Mouse (Mus musculus): ENCODE measurements at regions not wholly inside any gene's neighbourhood (a gene's known extent, or its start where the extent isn't known, plus 50 kb on each side); places are given as distances from the start of the nearest gene placed in this dataset.

GRCm38 (mm10) chr3:15205266-15206229 lies 126.6 kb downstream of the Gm9733 start:
- H3K9ac ChIP-seq (ENCODE audit: control insufficient read depth, low read depth, low read length, poor library complexity, severe bottlenecking), result no peak overlapping the region
- no peaks in the 10 kb centered on the region for H3K36me3 ChIP-seq (ENCODE audit: control insufficient read depth in 1 of 2, insufficient read depth in 2 of 2, low read length in 2 of 2)
- peaks cover 0 to 2% of the 10 kb centered on the region in 2 experiments; a peak in 1 of 4 replicates for H3K27me3 ChIP-seq (ENCODE audit: control insufficient read depth in 1 of 2, insufficient read depth in 2 of 2, low read length in 2 of 2)
- H3K9me3 ChIP-seq (replicated peaks; ENCODE audit: insufficient read depth, low read length), result no peaks in the 10 kb centered on the region
- no peak for TF ChIP-seq ZMIZ1 (IDR thresholded peaks at IDR 0.05; ENCODE audit: low read depth, low read length)
- DNase-seq (ENCODE audit: low read depth, low spot score), result no peak
- no peak overlapping the region for H3K4me3 ChIP-seq (ENCODE audit: control insufficient read depth in 1 of 2, insufficient read depth in 1 of 2, low read depth in 2 of 2, low read length in 2 of 2)
- H3K4me1 ChIP-seq (ENCODE audit: control insufficient read depth in 1 of 2, insufficient read depth in 2 of 2, low read length in 2 of 2), result no peaks in the 10 kb centered on the region
- no peak overlapping the region for H3K27ac ChIP-seq (ENCODE audit: control insufficient read depth, low read depth, low read length)
- H3K79me2 ChIP-seq (ENCODE audit: control insufficient read depth, insufficient read depth, low read length, poor library complexity), result no peaks in the 10 kb centered on the region

- TF ChIP-seq MEF2A (IDR thresholded peaks at IDR 0.05; ENCODE audit: extremely low read depth, insufficient replicate concordance, low read depth, low read length, poor library complexity, severe bottlenecking) (no peak), CHD2 (IDR thresholded peaks at IDR 0.05; ENCODE audit: low read length) (no peak), KAT2A (conservative IDR thresholded peaks at IDR 0.05; ENCODE audit: low read depth, low read length) (no peak), TBP (IDR thresholded peaks at IDR 0.05; ENCODE audit: low read depth, low read length) (no peak), RCOR1 (IDR thresholded peaks at IDR 0.05; ENCODE audit: low read depth, low read length) (no peak), MYB (IDR thresholded peaks at IDR 0.05; ENCODE audit: low read depth, low read length) (no peak), SIN3A (IDR thresholded peaks at IDR 0.05; ENCODE audit: low read length) (no peak), BHLHE40 (IDR thresholded peaks at IDR 0.05; ENCODE audit: borderline replicate concordance, low read depth, low read length) (no peak), ZNF384 (IDR thresholded peaks at IDR 0.05; ENCODE audit: low read depth, low read length) (no peak)
- DNase-seq (ENCODE audit: low read depth, low spot score), result no peak
- no peak overlapping the region for H3K27ac ChIP-seq (ENCODE audit: control insufficient read depth, low read depth, low read length)
- H3K9me3 ChIP-seq (replicated peaks; ENCODE audit: insufficient read depth, low read length), result no peaks in the 10 kb centered on the region
- H3K79me2 ChIP-seq (ENCODE audit: control insufficient read depth, insufficient read depth, low read length, poor library complexity), result no peaks in the 10 kb centered on the region
- no peak overlapping the region for H3K9ac ChIP-seq (ENCODE audit: control insufficient read depth, low read depth, low read length, poor library complexity, severe bottlenecking)
- H3K4me3 ChIP-seq (ENCODE audit: control insufficient read depth in 1 of 2, insufficient read depth in 1 of 2, low read depth in 2 of 2, low read length in 2 of 2), result no peak overlapping the region
- no peaks in the 10 kb centered on the region for H3K4me1 ChIP-seq (ENCODE audit: control insufficient read depth in 1 of 2, insufficient read depth in 2 of 2, low read length in 2 of 2)
- H3K27me3 ChIP-seq (ENCODE audit: control insufficient read depth in 1 of 2, insufficient read depth in 2 of 2, low read length in 2 of 2), result no peaks in the 10 kb centered on the region; a peak in 3 of 4 replicates
- H3K36me3 ChIP-seq (ENCODE audit: control insufficient read depth in 1 of 2, insufficient read depth in 2 of 2, low read length in 2 of 2), result no peaks in the 10 kb centered on the region
Measured at GRCm38 (mm10) chr3:15212357-15212756, 119.7 kb downstream of the Gm9733 start.

GRCm38 (mm10) chr3:15217591-15217990 lies 114.5 kb downstream of the Gm9733 start:
- DNase-seq (ENCODE audit: low read depth, low spot score), result no peak
- Histone ChIP-seq H3K27ac (ENCODE audit: control insufficient read depth, low read depth, low read length) (no peak overlapping the region), H3K9ac (ENCODE audit: control insufficient read depth, low read depth, low read length, poor library complexity, severe bottlenecking) (no peak overlapping the region)

More at GRCm38 (mm10) chr3:15217591-15217990, 114.5 kb downstream of the Gm9733 start:
- no peaks in the 10 kb centered on the region for H3K9me3 ChIP-seq (replicated peaks; ENCODE audit: insufficient read depth, low read length)
- no peaks in the 10 kb centered on the region for H3K27me3 ChIP-seq (ENCODE audit: control insufficient read depth in 1 of 2, insufficient read depth in 2 of 2, low read length in 2 of 2)
- no peak for TF ChIP-seq JUND (IDR thresholded peaks at IDR 0.05; ENCODE audit: low read depth, low read length)
- no peak for TF ChIP-seq MYB (IDR thresholded peaks at IDR 0.05; ENCODE audit: low read depth, low read length)
- TF ChIP-seq USF2 (IDR thresholded peaks at IDR 0.05; ENCODE audit: borderline replicate concordance in 1 of 2, insufficient read depth in 1 of 2, low read depth in 1 of 2, low read length in 2 of 2), result no peak
- TF ChIP-seq MXI1 (IDR thresholded peaks at IDR 0.05; ENCODE audit: low read depth, low read length), result no peak
- no peak for TF ChIP-seq RCOR1 (IDR thresholded peaks at IDR 0.05; ENCODE audit: low read depth, low read length)
- TF ChIP-seq TAL1 (IDR thresholded peaks at IDR 0.05; ENCODE audit: low read length), result no peak
- no peak for TF ChIP-seq GABPA (IDR thresholded peaks at IDR 0.05; ENCODE audit: low read depth, low read length)
- TF ChIP-seq POLR2AphosphoS5 (IDR thresholded peaks at IDR 0.05; ENCODE audit: borderline replicate concordance, low read depth, low read length), result no peak
- no peak for TF ChIP-seq POLR2A (IDR thresholded peaks at IDR 0.05; ENCODE audit: control insufficient read depth in 1 of 2, insufficient read depth in 1 of 2, low read depth in 1 of 2, low read length in 2 of 2, poor library complexity in 1 of 2)
- no peak for TF ChIP-seq USF1 (IDR thresholded peaks at IDR 0.05; ENCODE audit: low read depth, low read length)
- TF ChIP-seq POLR2AphosphoS2 (IDR thresholded peaks at IDR 0.05; ENCODE audit: low read length), result no peak
- no peak for TF ChIP-seq NELFE (IDR thresholded peaks at IDR 0.05; ENCODE audit: low read depth, low read length)
- TF ChIP-seq EP300 (IDR thresholded peaks at IDR 0.05; ENCODE audit: low read depth in 1 of 2, low read length in 2 of 2), result no peak
- no peak for TF ChIP-seq ZNF384 (IDR thresholded peaks at IDR 0.05; ENCODE audit: low read depth, low read length)
- H3K79me2 ChIP-seq (ENCODE audit: control insufficient read depth, insufficient read depth, low read length, poor library complexity), result no peaks in the 10 kb centered on the region
- H3K36me3 ChIP-seq (ENCODE audit: control insufficient read depth in 1 of 2, insufficient read depth in 2 of 2, low read length in 2 of 2), result no peaks in the 10 kb centered on the region
- H3K4me1 ChIP-seq (ENCODE audit: control insufficient read depth in 1 of 2, insufficient read depth in 2 of 2, low read length in 2 of 2), result no peaks in the 10 kb centered on the region
- no peak overlapping the region for H3K4me3 ChIP-seq (ENCODE audit: control insufficient read depth in 1 of 2, insufficient read depth in 1 of 2, low read depth in 2 of 2, low read length in 2 of 2)

All from MEL (cell line).